Mouse (Mus musculus): ENCODE measurements around the gene Rplp0.

The Rplp0 gene

DNA sequence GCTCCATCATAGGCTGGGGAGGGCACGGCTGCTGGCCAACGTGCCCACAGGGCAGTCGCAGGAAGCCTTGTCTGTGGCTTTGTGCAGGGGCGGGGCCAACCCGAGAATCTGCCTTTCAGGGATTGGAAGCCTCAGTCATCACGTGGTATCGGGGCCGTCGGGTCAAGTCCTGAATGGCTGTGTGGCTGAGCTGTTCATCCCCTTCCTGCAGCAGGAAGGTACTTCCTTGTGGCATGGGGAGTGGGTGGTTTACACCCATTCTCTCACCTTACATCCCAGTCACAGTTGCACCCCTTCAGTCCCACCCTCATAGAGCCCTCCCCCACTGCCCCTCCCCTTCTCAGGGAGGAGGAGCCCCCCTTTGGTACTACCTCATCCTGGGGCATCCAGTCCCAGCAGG, 22.4 kb downstream of the Rplp0 start:
- in situ Hi-C loops (cut with MboI, MseI) = no loop called here

DNA sequence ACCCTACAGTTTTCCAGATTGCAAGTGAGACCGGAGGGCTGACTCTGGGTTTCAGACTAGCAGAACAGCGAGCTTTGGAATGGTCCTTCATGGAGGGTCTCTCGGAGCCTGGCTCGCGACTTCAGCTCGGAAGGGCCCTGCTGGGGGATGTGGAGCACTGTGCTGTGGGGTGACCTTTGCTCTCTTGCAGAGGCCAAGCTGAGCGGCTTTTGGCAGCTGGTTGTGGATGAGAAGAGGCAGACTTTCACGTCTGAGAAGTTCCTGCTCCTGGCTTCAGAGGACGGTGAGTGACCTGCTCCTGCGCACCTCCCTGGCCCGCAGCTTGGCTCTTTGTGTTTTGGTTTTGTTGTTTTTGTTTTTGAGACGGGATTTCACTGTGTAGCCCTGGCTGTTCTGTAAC, 26.3 kb downstream of the Rplp0 start:
- in situ Hi-C loops (cut with MboI, MseI) = no loop called here

- in situ Hi-C loops (cut with MboI, MseI) = no loop called here
Observed at GRCm38 (mm10) chr5:115586166-115586565, 26.9 kb downstream of the Rplp0 start.

DNA sequence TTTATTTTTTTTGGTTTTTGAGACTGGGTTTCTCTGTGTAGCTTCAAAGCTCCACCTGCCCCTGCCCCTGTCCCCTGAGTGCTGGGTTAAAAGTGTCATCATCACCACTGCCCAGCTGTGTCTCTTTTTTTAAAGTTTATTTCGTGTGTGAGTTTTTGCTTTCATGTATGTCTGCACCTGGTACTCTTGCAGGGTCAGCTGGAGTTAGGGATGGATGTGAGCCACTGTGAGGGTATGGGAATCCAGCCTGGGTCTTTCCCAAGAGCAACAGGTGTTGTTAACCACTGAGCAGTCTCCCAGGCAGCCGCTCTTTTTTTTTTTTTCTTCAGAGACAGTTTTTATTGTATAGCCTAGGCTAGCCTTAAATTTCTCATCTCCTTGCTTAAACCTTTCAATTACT, 27.5 kb downstream of the Rplp0 start:
- in situ Hi-C loops (cut with MboI, MseI) = no loop called here

GRCm38 (mm10) chr5:115591028-115591427, 31.8 kb downstream of the Rplp0 start:
- in situ Hi-C loops (cut with MboI, MseI) = no loop called here

GRCm38 (mm10) chr5:115591506-115591905, 32.2 kb downstream of the Rplp0 start:
- in situ Hi-C loops (cut with MboI, MseI) = no loop called here

GRCm38 (mm10) chr5:115603561-115603960, 44.3 kb downstream of the Rplp0 start:
- in situ Hi-C loops (cut with MboI, MseI) = no loop called here

DNA sequence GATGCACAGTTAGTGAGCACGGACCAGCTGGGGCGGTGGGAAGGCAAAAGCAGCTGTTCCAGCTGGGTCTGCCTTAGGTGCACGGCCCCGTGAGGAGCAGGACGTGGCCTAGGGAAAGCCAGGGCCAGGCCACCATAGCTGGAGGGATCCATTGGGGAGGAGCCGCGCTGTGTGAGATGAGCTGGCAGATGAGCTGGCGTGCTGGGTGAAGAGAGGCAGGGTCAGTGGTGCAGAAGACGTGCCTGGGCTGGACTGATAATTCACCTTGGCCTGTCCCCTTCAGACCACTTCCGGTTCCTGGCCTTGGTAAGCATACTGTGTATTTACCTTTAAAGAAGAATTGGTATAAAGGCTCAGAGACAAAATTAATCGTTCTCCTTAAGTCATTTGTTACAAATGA, 52.3 kb downstream of the Rplp0 start:
- in situ Hi-C loops (cut with MboI, MseI) = no loop called here
